Mouse (Mus musculus): Measurements from ENCODE around the gene Ubxn6.

DNA sequence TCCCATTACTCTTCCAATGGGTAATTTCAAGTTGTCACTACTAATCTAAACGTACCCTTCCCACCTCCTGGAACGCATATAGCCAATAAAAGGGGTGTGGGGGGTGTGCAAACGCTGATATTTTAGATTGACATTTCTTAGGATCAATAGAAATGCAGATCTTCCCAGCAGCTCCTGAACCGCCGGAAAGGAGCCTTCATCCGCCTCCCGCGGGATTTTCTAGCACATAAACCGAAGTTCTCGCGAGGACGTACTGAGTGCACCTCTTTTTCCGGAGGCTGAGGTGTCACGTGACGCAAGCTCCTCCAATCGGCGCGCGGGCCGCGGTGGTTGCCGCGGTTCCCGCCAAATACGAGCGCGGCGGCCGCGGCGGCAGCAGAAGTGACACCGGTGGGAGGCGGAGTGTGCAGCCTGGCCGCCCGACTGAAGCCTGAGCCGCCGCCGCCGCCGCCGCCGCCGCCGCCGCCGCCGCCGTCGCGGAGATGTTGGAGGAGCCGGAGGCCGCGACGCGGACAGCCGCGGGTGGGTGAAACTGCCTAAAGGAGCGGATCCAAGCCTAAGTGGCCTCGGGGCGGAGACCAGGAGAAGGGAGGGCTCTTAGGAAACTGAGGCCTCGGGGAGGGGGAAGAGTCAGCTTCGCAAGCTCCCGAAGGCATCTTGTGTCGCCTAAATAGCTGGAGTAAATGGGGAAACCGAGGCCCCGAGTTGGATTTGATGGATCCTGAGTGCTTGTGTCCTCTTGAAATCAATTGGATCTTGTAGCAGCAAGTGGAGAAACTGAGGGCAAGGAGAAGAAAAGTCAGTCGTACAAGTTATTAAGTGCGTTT lies 34.6 kb downstream of the Ubxn6 start, which contains the start of gene Chaf1a:
- TF ChIP-seq GATA1 (IDR thresholded peaks at IDR 0.05; ENCODE audit: low read depth, low read length) (peak; percentile 86), MAX (IDR thresholded peaks at IDR 0.05; ENCODE audit: low read length) (peak; percentile 95), TAL1 (IDR thresholded peaks at IDR 0.05; ENCODE audit: low read length) (no peak), ZKSCAN1 (IDR thresholded peaks at IDR 0.05; ENCODE audit: low read depth, low read length) (no peak), RCOR1 (IDR thresholded peaks at IDR 0.05; ENCODE audit: low read depth, low read length) (no peak), CTCF (IDR thresholded peaks at IDR 0.05 in 2 of 3, conservative IDR thresholded peaks at IDR 0.05 in 1 of 3; ENCODE audit: control insufficient read depth in 1 of 3, insufficient read depth in 1 of 3, low read depth in 2 of 3, low read length in 3 of 3, poor library complexity in 1 of 3, severe bottlenecking in 1 of 3) (no peak), MEF2A (IDR thresholded peaks at IDR 0.05; ENCODE audit: extremely low read depth, insufficient replicate concordance, low read depth, low read length, poor library complexity, severe bottlenecking) (no peak), BHLHE40 (IDR thresholded peaks at IDR 0.05; ENCODE audit: borderline replicate concordance, low read depth, low read length) (no peak), POLR2AphosphoS2 (IDR thresholded peaks at IDR 0.05; ENCODE audit: low read length) (peak; percentile 50; the same call in 1 of the 2 replicates), EP300 (IDR thresholded peaks at IDR 0.05; ENCODE audit: low read depth in 1 of 2, low read length in 2 of 2) (no peak), TCF12 (IDR thresholded peaks at IDR 0.05; ENCODE audit: low read depth, low read length) (0 out of 2 replicates have a peak, but pooled peaks have one; percentile 21), MXI1 (IDR thresholded peaks at IDR 0.05; ENCODE audit: low read depth, low read length) (no peak; the same call in 1 of the 2 replicates)

All from MEL (cell line).